Mouse (Mus musculus) kidney, adult 11 months (tissue): ENCODE measurements around the gene Slc17a2.
A peak's percentile ranks its signal among the peaks of the same experiment; 100 is the strongest.
"Not testable (repeated sequence)": the region's sequence is repeated elsewhere in the genome, so short reads cannot be mapped to it uniquely, and the experiment has no call there.

ENCODE experiments used
- DNase-seq: peaks from one replicate; pipeline ENCODE4 v3.0.0; 2022

Gene Slc17a2

DNA sequence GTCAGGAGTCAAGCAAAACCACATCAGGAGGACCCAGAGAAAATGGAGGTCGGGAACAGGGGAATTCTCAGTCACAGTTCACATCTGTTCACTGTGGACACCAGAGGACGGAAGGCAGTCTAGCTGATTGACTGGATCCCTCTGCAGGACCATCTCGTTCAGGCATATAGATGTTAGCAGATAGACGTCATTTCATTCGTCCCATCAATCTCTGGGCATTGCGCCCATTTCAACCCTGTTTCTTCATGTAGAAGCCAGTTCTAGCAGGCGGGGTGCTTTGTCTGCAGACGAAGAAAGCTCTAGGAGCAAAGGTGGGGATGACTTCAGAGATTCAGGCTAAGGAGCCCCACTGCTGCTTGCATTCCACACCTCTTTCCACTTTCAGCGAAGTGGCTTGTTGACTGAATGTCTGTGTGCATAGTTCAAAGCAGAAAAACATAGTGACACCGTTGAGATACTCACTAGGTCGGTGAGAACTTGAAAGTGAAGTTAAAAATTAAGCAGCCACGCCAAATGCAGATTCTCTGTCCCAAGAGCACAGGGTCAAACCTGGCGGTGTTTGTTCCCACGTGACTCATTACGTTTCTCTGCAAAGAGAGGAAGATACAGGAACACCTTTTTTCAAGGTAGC lies at the start of gene Slc17a2:
Gene Slc17a2 (plus strand): TSS at position 572 of the 631 bp plus-strand sequence.
- DNase-seq, result peak; percentile 36

DNA sequence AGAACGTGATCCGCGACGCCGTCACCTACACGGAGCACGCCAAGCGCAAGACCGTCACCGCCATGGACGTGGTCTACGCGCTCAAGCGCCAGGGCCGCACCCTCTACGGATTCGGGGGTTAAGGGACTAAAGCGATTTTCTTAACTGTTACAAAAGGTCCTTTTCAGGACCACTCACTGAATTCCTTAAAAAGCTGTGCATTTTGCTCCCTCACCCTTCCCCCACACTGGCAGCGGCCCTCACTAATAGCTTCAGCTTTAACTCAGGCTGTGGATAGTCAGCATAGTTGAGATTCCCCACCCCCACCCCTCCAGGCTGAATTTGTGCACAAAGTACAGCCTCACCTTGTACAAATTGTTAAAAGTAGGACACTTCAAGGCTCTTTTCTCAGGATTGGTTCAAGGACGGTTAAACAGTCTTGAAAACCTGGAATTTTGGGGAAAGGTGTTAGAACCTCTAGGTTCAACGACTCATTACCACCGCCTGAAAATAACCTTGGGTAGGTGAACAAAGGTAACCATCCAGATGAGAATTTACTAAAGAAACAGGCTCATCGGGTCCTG lies 49.5 kb upstream of the Slc17a2 start:
- DNase-seq, result no peak

DNA sequence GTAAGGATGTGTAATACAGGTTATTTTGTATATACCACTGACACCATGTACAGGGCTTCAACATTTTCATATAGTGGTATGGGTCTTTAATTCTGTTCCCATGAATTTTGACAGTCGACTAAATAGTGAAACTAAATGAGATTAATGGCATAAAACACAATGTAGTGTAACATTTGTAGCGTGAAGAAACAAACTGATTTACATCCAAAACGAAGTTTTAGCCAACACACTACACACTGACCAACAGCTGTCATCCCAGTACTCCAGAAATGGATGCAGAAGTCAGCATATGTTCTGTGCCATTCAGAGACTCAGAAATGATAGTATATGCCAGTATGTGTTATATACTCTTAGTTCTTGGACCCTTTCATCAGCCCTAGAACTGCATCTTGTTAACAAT lies 48.9 kb upstream of the Slc17a2 start:
- no peak for DNase-seq

DNA sequence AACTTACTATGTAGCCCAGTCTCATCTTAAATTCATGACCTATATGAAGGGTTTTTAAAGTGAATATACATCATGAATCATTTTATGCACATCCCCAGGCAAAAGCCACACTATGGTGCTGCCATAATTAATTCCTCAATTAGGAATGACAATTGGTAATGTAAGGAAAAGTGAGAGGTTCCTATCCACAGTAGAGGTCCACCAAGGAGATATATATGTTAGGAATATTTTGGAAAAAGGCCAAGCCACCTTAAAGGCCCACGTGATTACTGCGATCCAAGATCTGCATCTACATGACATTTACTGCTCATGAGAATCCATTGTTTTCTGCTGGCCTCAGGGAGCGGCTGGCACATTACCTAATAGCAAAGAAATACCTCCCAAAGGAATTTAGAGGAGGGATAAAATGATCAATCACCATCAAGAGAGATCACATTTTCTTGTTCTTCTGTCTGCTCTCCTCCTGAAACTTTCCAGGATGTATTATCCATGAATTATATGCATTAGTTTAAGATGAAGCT lies 47.5 kb upstream of the Slc17a2 start:
- DNase-seq, result no peak

DNA sequence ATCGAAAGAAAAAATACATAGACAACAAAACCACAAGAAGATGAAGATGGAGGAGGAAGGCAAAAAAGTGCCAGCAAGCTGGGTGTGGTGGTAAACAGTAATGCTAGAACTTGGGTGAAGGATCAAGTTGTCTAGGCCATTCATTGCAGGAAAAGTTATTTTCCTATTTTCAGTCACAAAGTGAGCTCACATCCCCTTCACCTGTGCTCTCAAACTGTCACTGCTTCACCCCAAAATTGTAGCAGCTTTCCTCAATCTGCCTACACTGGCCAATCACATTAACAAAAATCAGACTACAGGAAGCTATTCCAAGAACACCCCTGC lies 46.9 kb upstream of the Slc17a2 start:
- no peak for DNase-seq

DNA sequence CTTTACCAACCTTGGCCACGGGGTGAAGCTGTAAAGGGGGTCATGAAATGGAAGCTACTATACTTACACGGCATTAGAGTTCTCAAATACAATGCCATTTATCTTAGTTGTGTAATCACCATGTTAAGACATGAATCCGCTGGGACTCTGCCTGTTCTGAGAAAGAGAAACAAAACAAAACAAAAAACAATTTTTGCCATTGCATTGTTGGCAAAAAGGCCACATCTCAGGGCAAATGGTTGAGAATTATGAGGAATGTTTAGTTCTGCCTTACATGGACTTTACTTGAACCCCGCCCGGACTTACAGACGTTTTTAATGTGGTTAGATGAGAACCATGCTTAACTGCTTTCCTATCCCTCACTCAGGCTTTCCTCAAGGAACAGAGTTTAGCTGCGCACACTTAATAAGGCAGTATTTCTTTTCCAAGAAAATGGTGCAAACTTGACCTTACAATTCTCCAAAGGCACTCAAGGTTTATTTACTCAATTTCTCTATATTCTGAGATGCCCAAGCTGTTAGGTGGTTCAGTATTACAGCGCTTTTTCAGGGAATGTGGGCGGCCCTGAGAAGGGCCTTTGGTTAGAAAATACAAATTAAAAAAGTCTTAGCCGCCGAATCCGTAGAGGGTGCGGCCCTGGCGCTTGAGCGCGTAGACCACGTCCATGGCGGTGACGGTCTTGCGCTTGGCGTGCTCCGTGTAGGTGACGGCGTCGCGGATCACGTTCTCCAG lies 46.4 kb upstream of the Slc17a2 start:
- no peak for DNase-seq

DNA sequence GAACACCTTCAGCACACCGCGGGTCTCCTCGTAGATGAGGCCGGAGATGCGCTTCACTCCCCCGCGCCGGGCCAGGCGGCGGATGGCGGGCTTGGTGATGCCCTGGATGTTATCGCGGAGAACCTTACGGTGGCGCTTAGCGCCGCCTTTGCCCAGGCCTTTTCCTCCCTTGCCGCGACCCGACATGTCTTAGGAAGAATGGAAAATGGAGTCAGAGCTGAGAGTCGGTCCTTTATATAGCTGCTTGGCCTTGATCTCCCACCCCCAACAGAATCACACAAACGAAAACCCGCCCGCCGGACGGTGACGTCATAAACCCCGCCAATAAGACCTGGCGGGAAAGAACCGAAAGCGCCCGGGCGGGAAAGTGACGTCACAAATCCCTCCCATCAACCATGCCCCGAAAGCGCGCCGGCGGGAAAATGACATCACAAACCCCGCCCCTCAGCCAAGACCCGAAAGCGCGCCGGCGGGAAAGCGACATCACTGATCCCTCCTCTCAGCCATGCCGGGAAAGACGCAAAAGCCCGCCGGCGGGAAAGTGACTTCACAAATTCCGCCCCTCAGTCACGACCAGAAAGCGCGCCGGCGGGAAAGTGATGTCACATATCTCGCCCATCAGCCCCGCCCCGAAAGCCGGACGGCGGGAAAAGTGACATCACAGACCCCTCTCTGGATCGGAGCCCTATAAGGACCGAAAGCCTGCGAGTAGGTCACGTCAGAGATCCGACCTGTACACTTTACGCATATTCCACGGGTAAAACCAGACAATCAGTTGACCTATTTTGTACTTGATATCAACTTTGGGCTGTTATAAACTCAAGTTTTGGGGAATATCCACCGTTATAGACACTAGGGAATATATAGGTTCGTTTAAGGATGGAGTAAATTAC lies 45.6 kb upstream of the Slc17a2 start, which contains the start of gene Hist1h4a:
Gene Hist1h4a (minus strand): TSS at position 259 of the 893 bp plus-strand sequence.
- DNase-seq, result peak; percentile 94

DNA sequence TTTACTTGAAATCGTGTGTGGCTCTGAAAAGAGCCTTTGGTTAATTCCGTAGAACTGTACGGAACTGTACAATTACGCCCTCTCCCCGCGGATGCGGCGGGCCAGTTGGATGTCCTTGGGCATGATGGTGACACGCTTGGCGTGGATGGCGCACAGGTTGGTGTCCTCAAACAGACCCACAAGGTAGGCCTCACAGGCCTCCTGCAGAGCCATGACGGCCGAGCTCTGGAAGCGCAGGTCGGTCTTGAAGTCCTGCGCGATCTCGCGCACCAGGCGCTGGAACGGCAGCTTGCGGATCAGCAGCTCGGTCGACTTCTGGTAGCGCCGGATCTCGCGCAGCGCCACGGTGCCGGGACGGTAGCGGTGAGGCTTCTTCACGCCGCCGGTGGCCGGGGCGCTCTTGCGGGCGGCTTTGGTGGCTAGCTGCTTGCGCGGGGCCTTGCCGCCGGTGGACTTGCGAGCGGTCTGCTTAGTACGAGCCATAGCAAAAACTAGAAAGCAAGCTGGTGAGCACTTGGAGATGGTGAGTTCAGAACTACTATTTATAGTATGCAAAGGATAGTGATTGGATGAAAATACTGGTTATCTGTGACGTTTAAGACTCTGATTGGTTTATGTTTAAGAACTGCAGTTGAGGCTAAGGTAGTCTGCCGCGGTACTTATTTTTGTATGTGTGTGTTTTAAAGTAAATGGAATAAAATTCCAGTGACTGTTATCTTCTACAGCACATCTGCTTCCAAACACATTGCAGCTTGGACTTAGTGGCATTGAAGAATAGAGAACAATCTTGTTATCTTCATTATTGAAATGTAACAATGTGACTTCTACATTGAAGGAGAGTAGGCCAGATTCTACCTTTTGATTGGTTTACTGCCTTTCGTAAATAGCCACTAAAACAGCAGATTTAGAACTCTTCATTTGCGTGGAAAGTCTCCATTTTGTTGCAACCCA lies 44.6 kb upstream of the Slc17a2 start, which contains the start of gene Hist1h3a:
Gene Hist1h3a (minus strand): TSS at position 516 of the 951 bp plus-strand sequence.
- DNase-seq, result peak; percentile 40

DNA sequence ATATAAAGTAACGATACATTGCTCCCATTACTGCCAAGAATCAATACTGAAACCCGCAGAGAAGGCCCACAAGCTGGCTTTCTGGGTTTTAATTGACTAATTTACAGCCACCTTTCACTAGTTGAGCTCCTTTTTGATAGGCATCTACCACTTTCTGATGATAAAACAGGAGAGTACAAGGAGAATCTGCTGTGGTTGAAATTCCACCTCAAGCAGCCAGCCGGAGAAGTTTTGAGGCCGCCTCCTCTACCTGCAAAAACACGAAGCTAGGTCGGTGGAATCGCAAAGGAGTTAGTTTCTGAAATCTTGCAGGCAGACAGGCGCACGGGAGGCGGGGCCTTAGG lies 43.6 kb upstream of the Slc17a2 start:
- DNase-seq, result no peak

DNA sequence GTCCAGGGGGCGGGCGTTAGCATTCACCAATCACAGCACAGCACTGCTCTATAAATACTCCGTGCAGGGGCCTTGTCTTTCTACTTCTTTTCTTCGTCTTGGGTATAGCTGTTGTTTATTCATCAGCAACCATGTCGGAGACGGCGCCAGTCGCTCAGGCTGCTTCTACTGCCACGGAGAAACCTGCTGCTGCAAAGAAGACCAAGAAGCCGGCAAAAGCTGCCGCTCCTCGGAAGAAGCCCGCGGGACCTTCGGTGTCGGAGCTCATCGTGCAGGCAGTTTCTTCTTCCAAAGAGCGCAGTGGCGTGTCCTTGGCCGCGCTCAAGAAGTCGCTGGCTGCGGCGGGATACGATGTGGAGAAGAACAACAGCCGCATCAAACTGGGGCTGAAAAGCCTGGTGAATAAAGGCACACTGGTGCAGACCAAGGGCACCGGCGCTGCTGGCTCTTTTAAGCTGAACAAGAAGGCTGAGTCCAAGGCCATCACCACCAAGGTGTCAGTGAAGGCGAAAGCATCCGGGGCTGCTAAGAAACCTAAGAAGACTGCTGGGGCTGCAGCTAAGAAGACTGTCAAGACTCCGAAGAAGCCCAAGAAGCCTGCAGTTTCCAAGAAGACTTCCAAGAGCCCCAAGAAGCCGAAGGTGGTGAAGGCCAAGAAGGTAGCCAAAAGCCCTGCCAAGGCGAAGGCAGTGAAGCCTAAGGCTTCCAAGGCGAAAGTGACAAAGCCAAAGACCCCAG lies 43.0 kb upstream of the Slc17a2 start, which contains the start of gene Hist1h1a:
Gene Hist1h1a (plus strand): TSS at position 81 of the 738 bp plus-strand sequence.
- peak; percentile 76 for DNase-seq

DNA sequence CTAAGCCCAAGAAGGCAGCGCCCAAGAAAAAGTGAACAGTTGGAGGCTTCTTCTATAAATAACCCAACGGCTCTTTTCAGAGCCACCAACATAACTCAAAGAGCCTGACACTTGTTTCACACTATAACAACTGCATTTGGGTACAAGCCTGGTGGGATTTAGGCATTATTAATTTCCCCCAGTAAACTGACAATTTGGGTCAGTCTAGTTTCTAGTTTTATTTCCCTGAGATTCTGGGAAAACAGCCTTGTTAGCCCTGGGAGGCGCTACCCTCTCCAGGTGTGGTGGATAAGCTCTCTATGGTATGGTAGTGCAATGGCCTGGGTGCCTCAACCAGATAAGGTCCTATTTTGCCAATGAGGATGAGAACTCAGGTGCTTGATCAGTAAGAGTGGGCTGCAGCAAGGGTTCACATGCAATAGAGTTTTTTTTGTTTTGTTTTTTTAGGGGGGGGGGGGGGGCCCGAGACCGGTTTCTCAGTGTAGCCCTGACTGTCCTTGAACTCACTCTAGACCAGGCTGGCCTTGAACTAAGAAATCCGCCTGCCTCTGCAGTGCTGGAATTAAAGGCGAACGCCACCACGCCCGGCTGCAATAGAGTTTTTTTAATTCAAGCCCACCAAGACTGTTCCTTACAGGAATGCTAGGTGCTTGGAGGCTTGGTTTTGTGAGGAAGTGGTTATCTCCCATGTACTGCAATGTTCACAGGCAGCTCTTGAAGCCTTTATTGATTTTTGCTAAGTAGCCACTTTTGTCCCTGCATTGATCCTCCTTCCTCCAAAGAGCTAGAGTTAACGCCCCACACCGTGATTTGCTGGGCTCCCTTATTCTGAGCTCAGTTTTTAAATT lies 42.2 kb upstream of the Slc17a2 start:
- no peak for DNase-seq

DNA sequence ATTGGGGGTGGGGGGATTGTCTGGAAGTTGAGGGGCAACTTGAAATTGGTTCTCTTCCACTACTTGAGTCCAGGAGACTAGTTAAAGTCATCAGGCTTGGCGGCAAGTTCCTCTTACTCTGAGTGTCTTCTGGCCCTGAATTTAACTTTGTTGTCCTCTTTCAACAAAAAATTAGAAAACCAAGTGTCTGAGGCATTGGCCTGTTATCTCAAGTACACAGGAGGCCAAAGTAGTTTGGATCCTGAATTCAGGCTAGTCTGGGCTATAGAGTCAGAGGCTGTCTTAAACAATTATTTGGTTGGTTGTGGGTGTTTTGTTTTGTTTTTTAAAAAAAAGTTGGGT lies 41.6 kb upstream of the Slc17a2 start:
- no peak for DNase-seq

DNA sequence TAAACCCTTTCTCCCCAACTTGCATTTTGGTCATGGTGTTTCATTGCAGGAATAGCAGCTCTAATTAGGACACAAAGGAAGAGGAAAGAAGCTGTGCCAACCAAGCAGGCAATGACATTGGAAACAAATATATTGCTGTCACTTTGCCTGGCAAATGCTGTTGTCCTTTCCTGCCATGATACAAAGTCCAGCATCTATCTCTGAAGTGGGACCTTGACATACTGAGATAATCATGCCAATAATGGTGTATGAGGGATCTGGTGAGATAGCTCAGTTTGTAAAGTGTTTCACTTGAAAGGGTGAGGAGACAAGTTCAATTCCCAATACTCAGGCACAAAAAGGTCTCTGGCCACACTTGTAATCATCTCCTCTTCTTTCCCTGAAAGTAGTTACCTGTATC lies 40.0 kb upstream of the Slc17a2 start:
- DNase-seq, result no peak

DNA sequence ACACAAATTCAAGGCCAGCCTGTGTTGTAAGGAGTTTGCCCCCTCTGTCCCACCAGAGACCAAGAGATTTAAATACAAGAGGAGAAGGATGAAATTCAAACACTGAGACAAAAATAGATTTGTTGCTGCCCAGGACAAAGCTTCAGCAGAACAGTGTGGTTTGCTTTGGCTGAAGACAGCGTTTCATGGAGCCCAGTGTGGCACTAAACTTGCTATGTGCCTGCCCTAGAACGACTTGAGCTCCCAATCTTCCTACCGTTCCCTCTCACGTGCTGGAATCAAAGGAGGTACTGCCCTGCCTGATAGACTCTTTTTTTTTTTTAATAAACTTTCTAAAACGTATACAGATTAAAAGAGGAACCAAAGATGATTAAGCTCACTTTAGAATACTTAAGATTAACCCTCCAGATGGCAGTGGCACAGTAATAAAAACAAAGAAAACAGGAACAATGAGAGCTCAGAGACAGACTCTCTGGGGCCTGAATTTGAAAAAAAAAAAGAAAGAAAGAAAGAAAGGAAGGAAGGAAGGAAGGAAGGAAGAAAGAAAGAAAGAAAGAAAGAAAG lies 37.9 kb upstream of the Slc17a2 start:
- no peak for DNase-seq

DNA sequence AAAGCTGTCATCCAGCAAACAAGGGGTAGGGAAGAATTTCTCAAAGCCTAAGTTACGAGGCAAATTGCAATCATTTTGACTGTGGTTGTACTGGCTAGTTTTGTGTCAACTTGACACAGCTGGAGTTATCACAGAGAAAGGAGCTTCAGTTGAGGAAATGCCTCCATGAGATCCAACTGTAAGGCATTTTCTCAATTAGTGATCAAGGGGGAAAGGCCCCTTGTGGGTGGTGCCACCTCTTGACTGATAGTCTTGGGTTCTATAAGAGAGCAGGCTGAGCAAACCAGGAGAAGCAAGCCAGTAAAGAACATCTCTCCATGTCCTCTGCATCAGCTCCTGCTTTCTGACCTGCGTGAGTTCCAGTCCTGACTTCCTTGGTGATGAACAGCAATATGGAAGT lies 37.2 kb upstream of the Slc17a2 start, which contains the start of gene Trim38:
Gene Trim38 (plus strand): TSS at position 301 of the 400 bp plus-strand sequence.
- DNase-seq, result not testable (repeated sequence)

DNA sequence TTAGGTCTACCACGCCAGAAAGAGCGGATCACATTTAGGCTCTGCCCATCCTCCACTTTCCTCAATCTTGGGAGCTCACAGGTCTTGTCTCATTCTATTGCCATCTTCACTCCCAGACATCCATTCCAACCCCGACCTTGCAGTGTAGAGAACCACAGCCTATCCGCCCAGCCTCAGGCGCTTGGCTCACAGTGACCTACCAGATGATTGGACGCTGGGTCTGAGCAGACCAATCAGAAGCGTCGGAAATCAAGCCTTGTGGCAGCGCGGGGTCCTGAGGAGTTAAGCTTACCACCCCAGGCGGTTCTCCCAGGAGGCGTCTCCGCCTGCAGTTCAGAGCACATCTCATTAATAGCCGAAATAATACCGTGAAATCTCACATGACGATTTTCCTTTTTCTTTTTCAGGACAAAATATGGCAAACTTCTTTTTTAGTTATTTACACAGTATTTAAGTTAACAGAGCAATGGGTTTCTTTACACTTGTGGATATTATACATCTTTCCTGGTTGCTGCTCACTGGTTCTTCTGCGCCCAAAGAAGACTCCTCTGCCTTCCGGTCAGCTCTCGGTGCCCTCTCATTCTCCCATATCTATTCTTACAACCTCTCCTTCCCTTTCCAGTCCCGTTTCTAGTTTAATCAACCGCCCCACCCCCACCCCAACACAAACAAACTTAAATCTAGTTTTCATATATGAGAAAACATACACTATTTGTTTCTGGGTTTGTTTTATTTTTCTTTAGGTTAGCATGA lies 34.1 kb upstream of the Slc17a2 start:
- DNase-seq, result no peak

DNA sequence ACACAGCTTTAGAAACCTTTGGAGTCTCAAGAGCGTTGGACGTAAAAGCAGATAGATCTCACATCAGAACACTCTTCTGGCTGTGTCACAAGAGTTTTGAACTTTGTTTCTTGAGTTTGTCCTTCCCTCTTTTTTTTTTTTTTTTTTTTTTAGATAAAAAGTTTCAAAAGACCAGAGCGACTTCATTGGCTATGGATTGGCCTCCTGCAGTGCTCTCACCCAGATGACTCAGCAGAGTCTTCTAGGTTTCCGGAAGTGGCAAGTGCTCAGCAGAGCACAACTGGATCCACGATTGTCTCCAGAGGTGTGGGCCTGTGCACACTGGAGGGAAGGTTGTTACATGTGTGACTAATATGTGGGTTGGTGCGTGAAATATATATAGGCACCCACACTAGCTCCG lies 28.5 kb upstream of the Slc17a2 start:
- DNase-seq, result no peak

DNA sequence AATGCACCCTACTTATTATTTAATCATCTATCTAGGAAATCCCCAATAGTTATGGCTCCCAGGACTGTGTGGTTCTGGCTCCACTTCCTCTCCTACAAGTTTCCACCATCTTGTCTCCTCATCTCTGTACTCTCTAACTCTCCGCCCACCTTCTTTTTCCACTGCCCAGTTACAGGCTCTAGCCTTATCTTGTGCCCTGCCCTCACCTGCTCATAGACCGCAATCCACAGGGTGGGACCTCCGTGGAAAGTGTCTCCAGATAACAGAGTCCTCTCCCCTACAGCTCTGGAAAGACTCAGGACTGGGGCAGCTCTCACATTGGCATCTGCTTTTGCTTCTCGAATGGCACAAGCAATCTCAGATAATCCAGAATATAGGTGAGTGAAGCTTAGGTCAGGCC lies 27.8 kb upstream of the Slc17a2 start:
- no peak for DNase-seq

DNA sequence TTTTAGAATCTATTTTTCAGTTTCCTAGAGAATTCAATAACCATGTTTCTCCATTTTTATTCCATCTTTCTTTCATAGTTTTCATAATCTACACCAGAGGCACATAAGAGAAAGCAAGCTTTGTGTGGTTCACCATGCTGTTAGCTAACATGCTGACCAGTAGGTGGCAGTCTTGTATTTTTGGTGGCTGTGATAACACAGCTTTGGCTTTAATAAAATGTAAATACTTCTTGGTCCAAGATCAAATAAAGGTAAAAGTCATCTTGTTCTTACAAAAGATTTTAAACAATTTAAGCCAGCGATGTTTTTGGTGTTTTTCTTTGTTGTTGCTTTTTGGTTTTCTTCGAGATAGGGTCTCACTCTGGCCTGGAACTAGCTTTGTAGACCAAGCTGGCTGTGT lies 14.3 kb upstream of the Slc17a2 start:
- DNase-seq, result peak; percentile 3
